Mouse (Mus musculus): Measurements from ENCODE around the gene Rgs6.

- TF ChIP-seq CTCF (IDR thresholded peaks at IDR 0.05; ENCODE audit: extremely low read depth, insufficient read depth, insufficient read length, insufficient replicate concordance) = no peak
- no peak for TF ChIP-seq POLR2A (IDR thresholded peaks at IDR 0.05; ENCODE audit: low read depth, low read length)
Observed at GRCm38 (mm10) chr12:83206866-83207265, 618.8 kb downstream of the Rgs6 start.

Measured in spleen, adult 2 months (tissue).